Mouse (Mus musculus) NIH3T3 (cell line): ENCODE data around the gene Gpr107.

ENCODE experiments used
- DNase-seq: peaks from one replicate; pipeline ENCODE4 v3.0.0-alpha.2; 2012; ENCODE audit warnings: low read depth

The Gpr107 gene

DNA sequence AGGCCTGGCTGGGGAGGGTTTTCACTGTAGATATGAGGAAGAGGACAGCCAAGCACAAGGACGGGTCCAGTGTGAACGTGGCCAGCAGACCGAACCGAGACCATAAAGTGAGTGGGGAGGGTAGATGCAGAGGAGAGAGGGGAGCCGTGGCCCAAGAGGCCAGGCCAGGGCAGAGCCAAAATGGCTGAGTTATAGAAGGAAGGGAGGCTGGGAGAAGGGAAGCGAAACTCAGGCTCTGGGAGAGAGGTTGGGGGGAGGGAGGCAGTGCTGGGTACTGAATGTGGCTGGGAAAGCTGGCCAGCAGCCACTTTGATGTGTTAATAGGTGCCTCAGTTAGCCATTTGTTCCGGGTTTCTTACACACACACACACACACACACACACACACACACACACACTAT is 24.9 kb upstream of the Gpr107 start:
- DNase-seq = no peak

- DNase-seq = peak; percentile 90
These were observed 24.2 kb upstream of the Gpr107 start for GRCm38 (mm10) chr2:31127899-31128298.

DNA sequence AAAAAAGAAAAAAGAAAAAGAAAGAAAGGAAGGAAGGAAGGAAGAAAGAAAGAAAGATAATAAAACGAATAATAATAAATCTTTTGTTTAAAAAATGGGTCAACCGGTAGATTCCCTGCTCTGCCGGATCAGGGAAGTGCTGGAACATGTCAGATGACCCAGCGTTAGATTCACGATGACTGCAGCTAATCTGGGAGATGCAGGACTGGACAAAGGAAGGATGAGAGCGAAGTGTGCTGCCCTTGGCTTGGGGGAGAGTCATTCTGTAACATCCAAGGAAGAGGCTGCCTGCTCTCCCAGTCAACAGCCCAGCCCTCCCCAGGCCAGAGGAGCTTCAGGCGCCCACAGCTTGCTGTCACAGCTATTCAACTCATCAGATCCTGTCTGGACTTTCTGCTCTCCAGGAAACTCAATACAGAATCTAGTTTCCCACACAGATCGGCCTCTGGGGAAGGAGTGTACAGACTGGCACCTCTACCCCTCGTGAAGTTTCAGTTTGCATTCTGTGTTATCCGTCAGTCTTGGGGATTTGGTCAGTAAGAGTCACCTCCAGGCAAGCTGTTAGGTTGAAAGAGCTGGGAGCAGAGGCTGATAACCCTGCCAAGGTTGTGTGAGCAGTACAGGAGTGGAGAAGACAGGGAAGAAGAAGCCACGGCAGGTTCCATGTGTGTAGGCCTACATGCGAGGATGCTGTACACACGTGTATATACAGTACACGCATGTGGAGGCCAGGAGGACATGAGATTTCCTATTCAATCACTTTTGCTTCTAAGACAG is 22.2 kb upstream of the Gpr107 start:
- DNase-seq = no peak

- no peak for DNase-seq
These were observed 21.3 kb upstream of the Gpr107 start for GRCm38 (mm10) chr2:31130815-31131299.

DNA sequence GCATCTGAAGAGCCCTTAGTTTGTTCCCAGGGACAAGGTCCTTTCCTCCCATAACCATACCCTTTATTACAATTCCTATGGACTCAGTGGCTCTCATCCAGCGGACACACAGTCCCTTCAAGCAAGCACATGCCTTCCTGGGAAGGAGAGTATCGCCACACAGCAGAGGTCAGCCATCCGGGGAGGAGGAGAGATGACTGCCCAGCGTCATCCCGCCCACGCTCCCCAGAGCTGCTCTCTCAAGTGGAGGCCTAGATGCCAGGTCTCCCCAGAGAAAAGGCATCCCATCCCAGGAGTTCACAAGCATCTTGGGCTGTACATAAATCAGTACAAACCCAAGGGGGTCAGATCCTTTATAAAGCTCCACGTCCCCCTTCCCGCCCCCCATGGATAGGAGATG is 19.4 kb upstream of the Gpr107 start:
- no peak for DNase-seq

DNA sequence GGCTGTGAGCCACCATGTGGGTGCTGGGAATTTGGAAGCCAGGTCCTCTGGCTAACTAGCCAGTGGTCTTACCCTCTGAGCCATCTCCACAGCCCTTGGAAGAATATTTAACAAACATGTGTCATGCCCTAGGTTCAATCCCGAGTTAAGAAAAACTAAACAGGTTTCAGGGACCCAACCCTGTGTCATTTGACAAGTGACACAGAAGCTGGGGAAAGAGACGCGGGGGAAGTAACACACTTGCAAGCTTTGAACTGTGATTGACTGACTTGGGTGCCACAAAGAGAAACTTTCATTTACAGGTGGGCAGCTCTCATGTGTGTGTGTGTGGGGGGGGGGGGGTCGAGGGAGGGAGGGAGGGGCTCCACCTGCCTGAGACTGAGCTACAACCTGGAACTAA is 18.1 kb upstream of the Gpr107 start:
- DNase-seq = no peak

DNA sequence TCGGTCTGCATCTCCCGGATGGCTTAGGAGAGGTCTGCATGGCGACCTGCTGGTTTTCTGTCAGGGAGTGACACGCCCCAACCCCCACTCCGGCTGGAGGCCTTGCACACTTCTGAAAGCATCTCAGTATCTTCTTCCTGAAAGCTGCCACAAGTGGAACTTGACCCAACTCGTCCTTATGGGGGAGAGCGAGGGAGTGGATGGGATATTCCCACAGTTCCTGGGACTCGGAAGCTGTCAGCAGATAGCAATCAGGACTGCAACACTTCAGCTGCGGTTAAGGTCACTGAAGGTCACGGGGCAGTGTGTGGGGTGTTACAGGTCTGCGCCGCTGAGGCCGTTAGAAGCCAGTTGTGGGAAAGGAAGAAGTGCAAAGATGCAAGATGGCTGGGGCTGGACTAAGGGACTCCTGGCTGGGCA is 16.6 kb upstream of the Gpr107 start:
- no peak for DNase-seq

DNA sequence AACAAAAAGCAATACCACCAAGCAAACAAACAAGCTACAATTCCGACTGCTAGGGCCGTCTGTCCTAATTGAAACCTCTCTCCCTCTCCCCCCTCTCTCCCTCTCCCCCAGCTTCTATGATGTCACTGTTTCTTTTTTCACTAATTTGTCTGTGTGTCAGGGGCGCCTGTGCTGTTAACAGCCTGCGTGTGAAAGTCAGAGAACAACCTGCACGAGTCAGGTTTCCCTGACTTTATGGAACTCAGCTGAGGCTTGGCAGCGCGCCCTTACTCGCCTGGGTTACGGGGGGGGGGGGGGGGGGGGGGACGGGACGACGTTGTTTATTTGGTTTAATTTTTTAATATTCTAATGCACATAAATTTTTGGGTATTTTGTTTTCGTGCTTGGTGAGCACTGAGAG is 15.8 kb upstream of the Gpr107 start:
- peak; percentile 38 for DNase-seq

GRCm38 (mm10) chr2:31137018-31137590 is 15.0 kb upstream of the Gpr107 start:
- DNase-seq = no peak

GRCm38 (mm10) chr2:31139174-31139632 is 12.9 kb upstream of the Gpr107 start:
- no peak for DNase-seq

GRCm38 (mm10) chr2:31139991-31140771 is 11.9 kb upstream of the Gpr107 start:
- no peak for DNase-seq

DNA sequence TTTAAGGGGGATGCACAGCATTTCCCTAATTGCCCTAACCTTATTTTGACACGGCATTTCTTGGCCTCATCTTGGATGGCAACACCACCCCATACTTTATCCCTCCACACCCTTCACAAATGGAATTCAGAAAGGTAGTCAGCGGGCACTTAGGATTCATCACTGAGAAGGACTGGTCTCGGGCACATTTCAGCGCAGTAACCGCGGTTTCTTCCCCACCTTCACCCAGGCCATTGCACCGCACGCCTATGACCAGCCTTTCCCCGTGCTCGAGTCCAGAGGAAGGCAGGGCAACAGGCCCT is 11.4 kb upstream of the Gpr107 start:
- no peak for DNase-seq

DNA sequence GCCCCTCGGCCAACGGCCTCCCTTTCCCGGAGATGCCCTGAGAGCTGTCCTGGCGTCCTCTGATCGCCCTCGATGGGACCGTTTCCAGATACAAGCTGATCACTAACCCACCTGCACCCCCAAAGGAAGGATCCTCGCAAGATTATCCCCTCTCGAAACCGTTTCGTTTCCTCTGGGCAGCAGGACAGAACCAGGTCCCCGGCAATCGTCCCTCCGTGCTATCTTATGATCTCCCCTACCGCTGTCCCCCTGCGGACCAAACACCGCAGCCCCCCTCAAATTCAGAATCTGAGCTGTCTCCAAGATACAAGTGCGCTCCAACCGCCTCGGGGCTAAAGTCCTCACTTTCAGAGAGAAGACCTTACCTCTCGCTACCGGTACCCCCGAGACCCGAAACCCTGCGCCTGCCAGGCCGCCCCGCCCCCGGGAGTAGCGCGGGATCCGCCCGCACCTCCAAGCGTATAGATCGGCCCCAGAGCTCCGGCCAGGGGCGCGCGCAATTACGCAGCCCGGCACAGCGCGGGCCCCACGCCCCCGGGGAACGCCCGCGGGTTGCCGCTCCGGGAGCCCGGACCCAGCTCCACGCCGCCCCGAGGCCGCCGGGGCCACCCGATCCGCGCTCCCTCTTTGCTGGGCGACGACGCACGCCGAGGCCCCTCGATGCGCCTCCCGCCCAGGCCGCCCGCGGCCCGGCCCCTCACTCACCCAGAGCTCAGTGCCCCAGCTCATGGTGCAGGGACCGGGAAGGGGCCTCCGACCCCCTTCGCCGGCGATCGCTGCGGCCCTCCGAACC is 10.8 kb upstream of the Gpr107 start:
- peak; percentile 56 for DNase-seq

DNA sequence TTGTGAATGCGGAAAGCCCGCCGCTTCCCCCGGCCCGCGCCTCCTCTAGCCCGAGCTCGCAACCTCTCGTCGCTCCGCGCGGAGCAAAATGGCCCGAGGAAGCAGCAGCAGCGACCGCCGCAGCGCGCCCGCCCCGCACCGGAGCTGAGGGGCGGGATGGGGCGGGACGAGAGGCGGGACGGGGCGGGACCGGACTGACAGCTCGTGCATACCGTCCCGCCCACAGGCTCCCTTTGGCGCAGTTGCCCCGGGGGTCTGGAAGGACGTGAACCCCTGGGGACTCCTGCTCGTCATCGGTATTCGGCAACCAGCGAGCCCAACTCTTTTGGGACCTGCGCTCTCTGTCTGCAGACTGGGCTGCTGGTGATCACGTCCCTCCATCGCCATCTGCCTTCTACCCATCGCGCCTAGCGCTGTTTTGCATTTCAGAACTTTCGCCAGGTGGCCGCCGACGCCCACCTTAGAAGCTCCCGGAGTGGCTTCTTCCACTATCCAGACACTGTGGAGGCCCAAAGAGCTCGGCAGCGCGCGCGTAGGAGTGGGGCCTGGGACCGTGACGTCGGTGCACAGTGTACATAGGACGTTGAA is 10.2 kb upstream of the Gpr107 start, which contains the start of gene Fnbp1:
TSS of gene Fnbp1 (minus strand) at position 142 of the 588 bp plus-strand sequence.
- peak; percentile 93 for DNase-seq

DNA sequence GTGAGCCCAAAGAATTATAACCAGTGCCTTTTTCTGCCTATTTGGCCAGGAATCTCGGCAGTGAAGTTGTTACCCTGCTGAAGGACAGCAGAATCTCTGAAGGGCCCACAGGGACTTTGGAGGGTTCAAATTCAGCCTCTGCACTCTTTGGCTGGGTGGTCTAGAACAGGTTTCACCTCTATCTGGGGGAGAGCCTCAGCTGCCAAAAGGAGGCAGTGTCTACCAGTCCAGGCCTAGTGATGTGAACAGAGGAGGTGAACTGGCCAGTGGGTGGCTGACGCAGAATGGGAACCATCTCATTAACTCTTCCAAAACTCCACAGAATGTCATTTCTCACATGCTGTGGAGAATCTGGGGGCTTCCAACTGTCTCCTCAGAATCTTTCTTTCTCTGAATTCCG is 9.6 kb upstream of the Gpr107 start:
- no peak for DNase-seq

- DNase-seq = no peak
These were observed 8.8 kb upstream of the Gpr107 start for GRCm38 (mm10) chr2:31143326-31143725.

DNA sequence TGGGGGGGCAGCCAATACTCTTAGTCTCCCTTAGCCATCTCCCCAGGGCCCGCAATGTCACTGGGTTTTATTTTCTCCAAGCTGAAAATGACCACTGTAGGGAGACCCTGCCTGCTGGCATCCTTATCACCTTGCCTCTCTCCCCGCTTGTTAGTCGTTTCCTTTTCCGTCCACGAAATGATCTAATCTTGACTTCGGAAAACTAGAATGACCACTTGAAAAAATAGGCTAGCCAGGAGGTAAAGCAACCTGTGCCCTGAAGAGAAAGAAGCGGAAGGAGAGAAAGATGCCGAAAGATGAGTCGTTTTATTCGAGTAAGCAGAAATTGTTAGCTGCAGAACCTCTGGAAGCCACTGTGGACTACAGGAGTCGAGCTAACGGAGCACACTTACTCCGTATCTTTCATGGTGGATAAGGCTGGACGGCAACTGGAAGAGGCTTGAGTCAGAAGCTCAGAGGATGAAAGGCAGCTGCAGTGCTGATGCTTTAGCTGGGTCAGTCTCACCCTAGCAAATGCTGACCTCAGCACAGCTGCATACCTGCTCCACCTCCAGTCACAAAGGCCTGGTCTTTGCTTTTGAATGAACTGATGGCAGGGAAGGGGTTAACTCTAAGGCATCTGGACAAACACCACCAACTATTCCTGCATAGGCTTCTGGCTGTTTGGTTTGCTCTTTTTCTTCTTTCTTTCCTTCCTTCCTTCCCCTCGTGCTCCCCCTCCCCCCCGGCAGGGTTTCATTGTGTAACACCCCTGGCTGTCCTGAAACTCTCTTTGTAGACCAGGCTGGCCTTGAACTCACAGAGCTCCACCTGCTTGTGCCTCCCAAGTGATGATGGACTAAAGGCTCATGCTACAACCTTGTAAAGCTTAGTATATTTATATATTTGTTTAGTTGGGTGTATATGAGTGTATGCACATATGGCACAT is 8.1 kb upstream of the Gpr107 start:
- DNase-seq = no peak

- no peak for DNase-seq
These were observed 7.2 kb upstream of the Gpr107 start for GRCm38 (mm10) chr2:31144901-31145300.

DNA sequence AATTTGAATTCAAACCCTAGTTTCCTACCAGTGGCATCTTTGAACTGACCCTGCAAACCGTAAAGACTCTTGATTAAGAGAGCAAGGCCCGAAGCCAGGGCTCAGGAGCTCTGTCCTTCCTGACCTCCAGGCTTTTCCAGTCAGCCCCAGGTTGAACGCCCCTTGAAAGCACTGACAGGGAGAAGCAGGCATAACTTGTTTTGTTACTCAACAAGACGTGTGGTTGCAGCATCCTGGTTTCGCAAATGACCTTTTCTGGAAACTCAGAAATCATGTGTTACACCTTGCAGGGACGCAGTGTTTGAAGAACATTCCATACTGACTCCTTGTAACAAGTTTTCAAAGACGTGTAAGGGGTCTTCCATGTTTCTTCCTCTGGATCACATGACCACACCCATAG is 5.1 kb upstream of the Gpr107 start:
- DNase-seq = no peak

- DNase-seq = peak; percentile 59
These were observed 1.4 kb upstream of the Gpr107 start for GRCm38 (mm10) chr2:31150762-31151161.

DNA sequence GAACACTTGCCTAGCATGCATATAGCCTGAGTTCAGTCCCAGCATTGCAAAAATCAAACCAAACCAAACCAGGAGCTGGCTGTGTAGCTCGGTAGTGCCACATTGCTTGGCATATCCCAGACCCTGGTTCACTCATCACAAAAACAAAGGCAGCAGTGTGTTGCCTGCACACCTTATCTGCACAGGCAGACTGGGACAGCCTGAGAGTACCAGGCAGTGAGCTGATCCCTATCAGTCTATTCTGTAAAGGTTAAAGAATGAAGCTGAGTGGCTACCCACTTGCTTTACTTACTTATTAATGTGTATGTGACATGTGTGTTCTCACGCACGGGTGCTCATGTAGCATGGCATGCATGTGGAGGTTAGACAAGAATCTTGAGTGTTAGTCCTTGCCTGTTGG is 4.7 kb downstream of the Gpr107 start:
- DNase-seq = no peak
